Mouse (Mus musculus): ENCODE measurements around the gene Cyp19a1. TPM values are rescaled to one million over a fixed set of nuclear protein-coding genes. Genes with fewer than 3 reads are reported as not detected.
A peak's percentile ranks its signal among the peaks of the same experiment; 100 is the strongest.

Cyp19a1 gene
- not detected for total RNA-seq (2022)

GRCm38 (mm10) chr9:54268010-54268409 lies at the start of gene Cyp19a1:
Gene Cyp19a1, minus strand, starts transcription at chr9:54268110.
- no peak for DNase-seq

- DNase-seq: no peak
Measured at GRCm38 (mm10) chr9:54316363-54316762, 48.5 kb upstream of the Cyp19a1 start.

DNA sequence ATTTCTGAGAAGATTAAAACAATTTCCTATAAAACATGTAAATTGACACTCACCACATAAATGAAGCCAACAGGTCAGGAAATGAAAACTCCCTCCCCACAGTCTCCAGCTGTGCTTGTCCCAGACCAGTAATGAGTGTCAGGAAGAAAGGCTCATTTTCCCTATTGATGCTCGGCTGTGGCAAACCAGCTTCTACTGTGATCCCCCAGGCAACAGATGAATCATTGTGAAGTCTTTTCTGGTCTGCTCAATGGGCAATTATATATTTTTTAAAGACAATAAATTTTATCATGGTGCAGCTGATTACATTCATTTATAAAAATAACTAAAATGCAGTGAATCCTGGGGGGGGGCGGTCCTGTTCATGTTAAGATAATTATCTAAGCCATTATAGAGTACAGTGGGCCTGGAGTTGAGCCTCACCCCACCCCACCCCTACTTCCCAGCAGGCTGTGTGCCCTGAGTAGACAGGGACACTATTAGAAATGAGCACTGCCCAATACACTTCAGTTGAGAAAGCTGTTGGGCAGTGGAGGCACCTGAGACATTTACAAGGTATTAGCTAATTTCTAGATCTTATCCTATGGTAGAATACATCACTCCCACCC lies 40.9 kb upstream of the Cyp19a1 start:
- DNase-seq: no peak

DNA sequence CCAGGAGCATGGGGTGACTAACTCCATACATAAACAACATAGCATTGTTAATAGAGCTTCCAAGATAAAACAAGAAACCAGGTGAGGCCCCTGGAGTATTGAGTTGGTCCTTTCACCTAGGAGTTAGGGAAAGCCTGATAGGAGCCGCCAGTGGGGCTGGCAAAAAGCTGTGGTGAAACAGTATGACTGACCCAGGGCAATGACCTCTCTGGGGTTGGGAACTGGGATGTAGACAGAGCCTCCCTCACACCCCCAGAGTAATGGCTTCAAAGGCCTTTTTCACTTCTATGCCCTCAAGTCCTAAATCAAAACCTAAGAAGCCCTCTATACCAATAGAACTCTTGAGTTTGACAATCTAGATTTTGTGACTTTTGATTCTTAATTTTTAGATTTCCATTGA lies 40.3 kb upstream of the Cyp19a1 start:
- no peak for DNase-seq

- no peak for DNase-seq
Measured at GRCm38 (mm10) chr9:54301255-54301654, 33.3 kb upstream of the Cyp19a1 start.

DNA sequence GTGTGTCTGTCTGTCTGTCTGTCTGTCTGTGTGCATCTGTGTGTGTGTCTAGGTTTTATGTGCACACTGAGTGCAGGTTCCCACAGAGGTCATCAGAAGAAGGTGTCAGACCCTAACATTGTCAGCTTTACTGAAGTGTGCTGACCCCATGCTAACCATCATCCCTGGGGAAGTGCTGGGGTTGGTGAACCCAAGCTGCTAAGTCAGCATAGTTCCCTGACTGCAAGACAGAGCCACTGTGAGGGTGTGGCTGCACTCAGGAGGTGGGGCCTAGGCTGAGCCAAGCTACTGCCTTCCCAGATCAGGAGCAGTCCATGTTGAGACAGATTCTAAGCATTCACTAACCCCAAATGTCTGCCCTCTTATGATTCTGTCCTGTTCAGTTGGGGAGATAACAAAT lies 31.9 kb upstream of the Cyp19a1 start:
- no peak for DNase-seq

- DNase-seq: no peak
Measured at GRCm38 (mm10) chr9:54299389-54299788, 31.5 kb upstream of the Cyp19a1 start.

DNA sequence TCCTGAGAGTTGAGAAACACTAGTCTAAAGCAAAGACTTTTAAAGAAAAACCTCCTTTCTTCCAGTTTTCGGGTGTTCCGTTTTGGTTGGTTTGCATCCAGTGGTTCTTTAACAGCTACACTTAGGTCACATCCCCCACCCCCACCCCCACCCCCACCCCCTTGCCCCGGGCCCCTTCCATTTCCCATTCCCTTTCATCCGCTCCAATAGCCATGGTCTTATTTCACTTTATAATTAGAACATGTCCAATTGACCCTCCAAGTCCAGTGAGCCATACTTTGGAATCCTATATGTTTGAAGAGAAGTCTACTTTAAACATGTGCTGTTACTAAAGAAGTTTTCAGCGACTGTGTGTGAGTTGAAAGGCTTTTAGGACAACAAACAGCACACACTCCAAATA lies 19.9 kb upstream of the Cyp19a1 start:
- DNase-seq: no peak

- DNase-seq: peak; percentile 19
Measured at GRCm38 (mm10) chr9:54286331-54286987, 18.5 kb upstream of the Cyp19a1 start, which contains the start of gene Gldn. Gene Gldn, plus strand, starts transcription at chr9:54286486.

- no peak for DNase-seq
Measured at GRCm38 (mm10) chr9:54279046-54279589, 11.2 kb upstream of the Cyp19a1 start.

- DNase-seq: no peak
Measured at GRCm38 (mm10) chr9:54275283-54275682, 7.4 kb upstream of the Cyp19a1 start.

DNA sequence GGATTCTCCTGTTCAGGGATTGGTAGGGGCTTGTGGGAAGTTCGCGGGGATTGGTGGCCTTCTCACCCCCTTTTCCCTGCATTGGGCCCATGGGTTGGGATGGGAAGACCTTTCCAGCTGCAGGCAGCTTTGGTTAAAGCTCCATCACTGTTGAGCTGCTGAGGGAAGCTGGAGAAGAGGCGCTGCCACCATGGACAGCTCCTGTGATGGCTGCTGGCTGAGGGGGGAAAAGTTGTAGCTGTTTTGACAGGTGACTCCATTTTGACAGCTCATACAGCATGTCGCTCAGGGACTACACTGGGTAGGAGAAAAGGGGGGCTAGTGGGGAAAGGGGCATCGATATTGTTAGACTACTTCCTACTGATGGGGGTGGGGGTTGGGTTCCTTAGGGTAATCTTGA lies 3.0 kb upstream of the Cyp19a1 start:
- DNase-seq: no peak

- DNase-seq: no peak
Measured at GRCm38 (mm10) chr9:54269987-54270386, 2.1 kb upstream of the Cyp19a1 start.

- no peak for DNase-seq
Measured at GRCm38 (mm10) chr9:54264754-54265153, 3.2 kb downstream of the Cyp19a1 start.

- DNase-seq: no peak
Measured at GRCm38 (mm10) chr9:54244869-54245665, 22.8 kb downstream of the Cyp19a1 start.

DNA sequence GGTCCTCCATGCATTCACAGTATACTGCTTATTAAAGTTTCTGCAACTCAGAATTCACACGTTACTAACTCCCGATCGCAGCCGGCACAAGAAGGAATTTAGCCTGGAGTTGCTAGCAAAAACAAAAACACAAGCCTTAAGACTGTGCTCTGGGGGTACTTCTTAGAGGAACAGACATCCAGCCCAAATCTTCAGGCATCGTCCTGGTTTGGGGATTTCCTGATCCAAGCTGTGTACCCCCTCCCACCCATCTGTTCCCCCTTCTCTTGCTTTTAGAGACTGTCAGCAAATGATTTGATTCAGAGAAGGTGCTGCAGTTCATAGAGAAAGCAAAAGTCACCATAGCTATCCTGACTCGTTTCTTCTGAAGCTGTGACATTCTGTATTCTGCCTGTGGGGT lies 40.3 kb downstream of the Cyp19a1 start:
- no peak for DNase-seq

DNA sequence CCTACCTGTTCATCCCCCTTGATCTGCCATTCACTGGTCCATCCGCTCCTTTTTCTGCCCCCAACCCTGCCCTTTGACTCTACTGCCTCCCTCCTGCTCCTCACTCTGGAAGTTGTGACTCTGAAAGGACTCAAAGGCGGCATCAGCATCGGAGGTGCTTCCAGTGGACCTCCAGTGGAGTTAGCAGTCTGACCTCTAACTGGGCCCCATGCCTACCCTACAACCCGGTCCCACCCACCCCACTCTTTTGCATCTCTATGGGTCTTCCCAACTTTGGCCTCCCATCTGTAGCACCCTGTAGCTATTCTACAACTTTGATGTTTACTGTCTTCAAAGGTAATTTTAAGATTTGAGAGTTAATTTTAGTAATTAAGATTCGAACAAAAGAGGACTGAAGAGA lies 51.4 kb downstream of the Cyp19a1 start:
- no peak for DNase-seq

- DNase-seq: no peak
Measured at GRCm38 (mm10) chr9:54214881-54215280, 53.0 kb downstream of the Cyp19a1 start.

GRCm38 (mm10) chr9:54194790-54195189 lies 73.1 kb downstream of the Cyp19a1 start:
- no peak for DNase-seq

DNA sequence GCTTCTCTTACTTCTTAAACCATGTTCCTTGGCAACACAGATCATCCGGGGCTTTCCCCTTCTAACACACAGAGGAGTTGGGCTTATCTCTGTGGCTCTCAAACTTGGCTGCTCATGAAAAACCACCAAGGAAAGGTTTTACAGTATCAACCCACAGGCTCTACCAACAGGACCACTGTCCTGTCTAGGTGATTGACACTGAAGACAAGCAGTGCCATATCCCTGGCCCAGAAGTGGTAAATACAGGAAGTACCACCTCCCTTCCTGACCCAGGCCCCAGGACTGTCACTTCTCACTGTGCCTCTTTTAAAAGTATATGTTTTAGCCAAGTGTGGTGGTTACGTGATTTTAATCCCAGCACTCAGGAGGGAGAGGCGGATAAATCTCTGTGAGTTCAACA lies 76.5 kb downstream of the Cyp19a1 start:
- no peak for DNase-seq

- DNase-seq: no peak
Measured at GRCm38 (mm10) chr9:54182484-54182883, 85.4 kb downstream of the Cyp19a1 start.

GRCm38 (mm10) chr9:54181330-54181729 lies 86.6 kb downstream of the Cyp19a1 start:
- DNase-seq: peak; percentile 18

DNA sequence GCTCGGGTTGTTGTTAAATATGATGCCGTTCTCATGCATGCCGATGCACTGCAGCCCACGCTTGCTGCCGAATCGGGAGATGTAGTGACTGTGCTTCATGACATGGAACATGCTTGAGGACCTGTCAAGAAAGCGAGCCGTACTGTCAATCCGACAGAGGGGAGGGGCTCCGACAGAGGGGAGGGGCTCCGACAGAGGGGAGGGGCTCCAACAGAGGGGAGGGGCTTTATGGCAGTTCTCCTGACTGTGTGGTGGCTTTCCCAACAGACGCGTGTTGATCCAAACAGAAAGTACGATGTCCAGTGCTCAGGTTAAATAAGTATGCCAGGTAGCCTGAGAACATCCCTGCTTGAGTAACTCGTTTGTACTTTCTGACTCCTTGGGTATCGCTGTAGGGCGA lies 87.7 kb downstream of the Cyp19a1 start:
- DNase-seq: no peak
